Mouse (Mus musculus) ES-E14 (cell line): ENCODE results near the gene Mroh9. TPM values are rescaled to one million over a fixed set of nuclear protein-coding genes. Genes with fewer than 3 reads are reported as not detected.

Experiments used
- DNase-seq: peaks from one replicate; pipeline ENCODE4 v3.0.0-alpha.2; 2013; ENCODE audit warnings: low read depth, low spot score
- H3K27ac ChIP-seq: 2 replicates; pipeline ENCODE4 v1.5.1; 2012; ENCODE audit warnings: low read depth, mild to moderate bottlenecking, low read length, moderate library complexity, mixed read lengths; ENCODE audit not compliant: poor library complexity, insufficient read depth, severe bottlenecking
- H3K36me3 ChIP-seq: 2 replicates; pipeline ENCODE4 v1.6.1; 2012; ENCODE audit warnings: mild to moderate bottlenecking, low read length, moderate library complexity, mixed read lengths; ENCODE audit not compliant: control insufficient read depth, poor library complexity, insufficient read depth, severe bottlenecking
- H3K4me1 ChIP-seq, 2 experiments: fragments of 150-350 bp in 1 of 2; sonication (generic) in 1 of 2; 2 replicates each; pipeline ENCODE4 v1.6.1; 2012; ENCODE audit warnings: low read length in 2 of 2, mild to moderate bottlenecking in 1 of 2, mixed read lengths in 1 of 2; ENCODE audit not compliant: control insufficient read depth in 2 of 2, insufficient read depth in 2 of 2, poor library complexity in 1 of 2
- H3K4me3 ChIP-seq, 2 experiments: fragments of 150-350 bp in 1 of 2; sonication (generic) in 1 of 2; 2 replicates each; pipeline ENCODE4 v1.5.1; 2012; ENCODE audit warnings: low read length in 2 of 2, low read depth in 1 of 2, mild to moderate bottlenecking in 1 of 2, mixed read lengths in 1 of 2; ENCODE audit not compliant: insufficient read depth in 1 of 2, poor library complexity in 1 of 2, severe bottlenecking in 1 of 2
- H3K9ac ChIP-seq: 2 replicates; pipeline ENCODE4 v1.6.1; 2012; ENCODE audit warnings: low read depth, mild to moderate bottlenecking, low read length, mixed read lengths; ENCODE audit not compliant: poor library complexity, insufficient read depth, severe bottlenecking
- H3K9me3 ChIP-seq: fragments of 150-350 bp; sonication (generic); 2 replicates; pipeline ENCODE4 v1.6.1; 2012; ENCODE audit warnings: low read depth, mild to moderate bottlenecking, low read length; ENCODE audit not compliant: control insufficient read depth, insufficient read depth
- CHD2 ChIP-seq: IDR thresholded peaks from 2 replicates; pipeline ENCODE4 v1.6.1; 2014; ENCODE audit warnings: mild to moderate bottlenecking, low read depth, low read length, inconsistent platforms
- HCFC1 ChIP-seq: IDR thresholded peaks from 2 replicates; pipeline ENCODE4 v1.6.1; 2012; ENCODE audit warnings: low read length, inconsistent platforms, borderline replicate concordance; ENCODE audit not compliant: insufficient read depth
- MAFK ChIP-seq: IDR thresholded peaks from 2 replicates; pipeline ENCODE4 v1.6.1; 2014; ENCODE audit warnings: mild to moderate bottlenecking, low read depth, low read length, inconsistent platforms; ENCODE audit not compliant: insufficient read depth
- ZC3H11A ChIP-seq: IDR thresholded peaks from 2 replicates; pipeline ENCODE4 v1.6.1; 2012; ENCODE audit warnings: low read depth, mild to moderate bottlenecking, inconsistent platforms, low read length, borderline replicate concordance
- ZNF384 ChIP-seq: IDR thresholded peaks from 2 replicates; pipeline ENCODE4 v1.6.1; 2012; ENCODE audit warnings: low read depth, low read length, inconsistent platforms
- in situ Hi-C, 2 experiments: fragments of 600-800 bp; cut with MboI; formaldehyde crosslinking; loops; one replicate each; pipeline ENCODE4 v1.15.1; 2025; ENCODE audit warnings: low sequenced_read_pairs in 2 of 2, inconsistent platforms in 1 of 2; ENCODE audit not compliant: unreplicated experiment in 2 of 2
- total RNA-seq: library from RNA; depleted of rRNA; stranded (reverse); fragments of 300-350 nt; gene quantifications from 2 replicates; pipeline ENCODE4 v1.2.3, GENCODE M21; 2012

The Mroh9 gene
- total RNA-seq, 1 experiment: not detected

- Histone ChIP-seq H3K27ac (no peak overlapping the region), H3K9me3 (no peaks in the 10 kb centered on the region), H3K36me3 (no peaks in the 10 kb centered on the region), H3K9ac (no peak overlapping the region), H3K4me1 (no peaks in the 10 kb centered on the region), H3K4me3 (no peak overlapping the region)
- DNase-seq: peak; percentile 12
- in situ Hi-C loops: no loop called here
- TF ChIP-seq HCFC1: no peak
- TF ChIP-seq ZNF384: no peak
- TF ChIP-seq ZC3H11A: no peak
- TF ChIP-seq CHD2: no peak
- no peak for TF ChIP-seq MAFK
These were observed 36.9 kb upstream of the Mroh9 start for GRCm38 (mm10) chr1:163122414-163122813.

DNA sequence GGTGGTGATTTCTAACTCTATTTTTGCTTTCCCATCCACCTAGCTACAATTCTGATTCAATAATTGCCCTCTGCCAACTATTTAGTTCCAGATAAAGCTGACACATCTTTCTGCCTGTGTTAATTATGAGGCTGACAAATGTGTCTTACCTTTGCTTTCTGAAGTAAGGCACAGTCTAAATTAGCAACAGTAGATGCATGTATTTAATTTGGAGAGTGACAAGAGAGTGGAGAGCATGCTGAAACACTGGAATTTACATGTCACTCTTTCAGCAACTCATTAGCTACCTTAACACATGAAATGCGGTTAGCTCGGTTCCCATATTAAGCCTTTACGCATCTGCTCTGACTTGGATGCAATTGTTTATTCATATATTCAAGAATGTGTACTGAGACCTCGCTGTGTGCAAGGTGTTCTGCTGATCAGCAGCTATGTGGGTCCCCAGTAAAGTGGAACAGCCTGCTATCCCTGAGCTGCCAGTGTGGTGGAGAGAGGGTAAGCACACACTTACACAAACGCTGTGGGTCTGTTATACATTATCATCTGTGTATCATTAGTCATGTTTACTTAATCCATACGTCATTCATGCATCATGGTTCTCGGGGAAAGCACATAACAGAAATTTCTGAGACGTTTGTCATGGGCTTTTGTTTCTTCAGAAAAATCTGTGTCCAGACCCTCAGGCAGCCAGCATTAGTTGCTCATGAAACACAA is 28.1 kb upstream of the Mroh9 start:
- no peak overlapping the region for H3K9ac ChIP-seq
- TF ChIP-seq ZC3H11A (no peak), MAFK (no peak), HCFC1 (no peak), CHD2 (no peak)
- DNase-seq: no peak

GRCm38 (mm10) chr1:163112482-163113164 is 27.2 kb upstream of the Mroh9 start:
- Histone ChIP-seq H3K36me3 (no peaks in the 10 kb centered on the region), H3K4me1 (no peaks in the 10 kb centered on the region), H3K27ac (no peak overlapping the region), H3K4me3 (no peak overlapping the region), H3K9me3 (no peaks in the 10 kb centered on the region), H3K9ac (no peak overlapping the region)
- in situ Hi-C loops: no loop called here
- no peak for TF ChIP-seq ZNF384
- TF ChIP-seq CHD2: no peak
- TF ChIP-seq ZC3H11A: no peak
- TF ChIP-seq HCFC1: no peak
- no peak for TF ChIP-seq MAFK
- no peak for DNase-seq

More for the DNA sequence above, 28.1 kb upstream of the Mroh9 start:
- H3K36me3 ChIP-seq: no peaks in the 10 kb centered on the region
- H3K4me1 ChIP-seq: no peaks in the 10 kb centered on the region
- no peaks in the 10 kb centered on the region for H3K9me3 ChIP-seq
- no peak overlapping the region for H3K27ac ChIP-seq
- in situ Hi-C loops: no loop called here
- H3K4me3 ChIP-seq: no peak overlapping the region

DNA sequence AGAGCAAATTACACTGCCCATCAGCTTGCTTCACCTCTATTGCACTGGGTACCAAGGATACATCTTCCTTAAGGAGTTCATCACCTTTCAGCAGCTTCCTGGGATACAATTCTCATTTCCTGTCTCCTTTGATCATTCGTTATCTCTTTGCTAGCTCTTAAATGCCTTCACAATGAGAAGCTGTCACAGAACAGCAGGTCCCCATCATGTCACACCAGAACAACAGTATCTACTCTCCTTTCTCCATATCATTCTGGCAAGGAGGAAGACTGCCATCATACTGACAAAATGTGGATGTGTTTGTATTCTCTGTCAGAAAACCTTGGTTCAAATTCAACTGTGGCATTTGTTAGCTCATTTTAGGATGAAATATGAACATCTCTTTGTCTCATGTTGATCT is 19.5 kb upstream of the Mroh9 start:
- no peaks in the 10 kb centered on the region for H3K9me3 ChIP-seq
- no peak overlapping the region for H3K9ac ChIP-seq
- H3K27ac ChIP-seq: no peak overlapping the region
- H3K4me1 ChIP-seq: no peaks in the 10 kb centered on the region
- H3K36me3 ChIP-seq: no peaks in the 10 kb centered on the region
- H3K4me3 ChIP-seq: no peak overlapping the region
- DNase-seq: no peak
- TF ChIP-seq CHD2 (no peak), MAFK (no peak), ZC3H11A (no peak), ZNF384 (no peak), HCFC1 (no peak)
- in situ Hi-C loops: no loop called here
